Mouse (Mus musculus) testis, postnatal 10 days (tissue): ENCODE measurements around the gene Gm10037.

ENCODE experiments used
- DNase-seq: peaks from one replicate; pipeline ENCODE4 v3.0.0; 2021; ENCODE audit warnings: low spot score

The Gm10037 gene

DNA sequence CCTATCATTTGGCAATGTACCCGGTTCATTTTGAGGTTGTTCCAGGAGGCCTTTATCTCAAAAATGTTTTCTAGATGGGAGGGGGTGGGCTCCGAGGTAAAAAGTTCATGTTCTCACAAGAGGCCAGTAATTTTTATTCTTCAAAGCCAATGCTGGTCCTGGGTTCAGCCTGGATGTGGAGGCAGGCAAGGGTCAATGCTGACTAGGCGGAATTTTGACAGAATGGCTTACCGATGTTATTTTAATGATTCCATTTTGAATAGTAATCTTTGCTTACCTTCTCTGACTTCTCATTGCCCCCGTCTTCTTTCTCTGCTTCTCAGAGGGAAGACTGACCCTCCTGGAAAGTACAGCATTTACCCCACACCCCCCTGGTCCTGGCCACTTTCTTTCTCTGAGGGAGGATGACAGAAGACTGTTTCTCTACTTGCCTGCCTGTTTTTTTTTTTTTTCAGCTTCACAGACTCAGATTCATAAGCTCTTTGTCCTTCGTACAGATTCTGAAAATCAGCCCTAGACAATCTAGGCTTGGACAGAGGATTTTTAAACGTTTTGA lies 45.9 kb downstream of the Gm10037 start:
- DNase-seq = no peak

DNA sequence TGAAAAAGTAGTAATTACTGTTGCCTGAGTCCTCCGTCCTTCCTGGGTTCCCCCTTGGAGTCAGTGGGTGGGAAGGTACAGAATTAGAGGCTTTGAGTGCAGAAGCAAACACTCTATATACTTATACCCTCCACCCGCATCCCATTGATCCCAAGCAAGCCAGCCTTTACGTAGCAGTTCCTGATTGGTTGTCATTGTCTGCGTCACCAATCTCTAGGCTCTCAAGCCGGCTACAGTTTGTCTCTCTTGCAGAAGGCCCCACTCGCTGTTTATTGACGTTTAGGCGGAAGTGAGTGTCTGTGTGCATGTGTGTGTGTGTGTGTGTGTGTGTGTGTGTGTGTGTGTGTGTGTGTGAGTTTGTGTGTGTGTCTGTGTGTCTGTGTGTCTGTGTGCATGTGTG lies 53.1 kb downstream of the Gm10037 start:
- DNase-seq = no peak
